Mouse (Mus musculus) cerebellum, adult 2 months (tissue): ENCODE results near the gene Prrxl1.

ENCODE experiments used
- CTCF ChIP-seq: fragments of 200-500 bp; IDR thresholded peaks from 2 replicates; pipeline ENCODE4 v1.5.1; 2011; ENCODE audit warnings: low read depth, mild to moderate bottlenecking, control low read depth, low read length, moderate library complexity, borderline replicate concordance; ENCODE audit not compliant: insufficient read depth
- POLR2A ChIP-seq: fragments of 200-500 bp; IDR thresholded peaks from 2 replicates; pipeline ENCODE4 v1.6.1; 2011; ENCODE audit warnings: low read length, control low read depth, borderline replicate concordance; ENCODE audit not compliant: insufficient read depth

GRCm38 (mm10) chr14:32624811-32625210, 25.6 kb downstream of the Prrxl1 start:
- TF ChIP-seq CTCF (no peak), POLR2A (no peak)
